In the genomic region with DNA sequence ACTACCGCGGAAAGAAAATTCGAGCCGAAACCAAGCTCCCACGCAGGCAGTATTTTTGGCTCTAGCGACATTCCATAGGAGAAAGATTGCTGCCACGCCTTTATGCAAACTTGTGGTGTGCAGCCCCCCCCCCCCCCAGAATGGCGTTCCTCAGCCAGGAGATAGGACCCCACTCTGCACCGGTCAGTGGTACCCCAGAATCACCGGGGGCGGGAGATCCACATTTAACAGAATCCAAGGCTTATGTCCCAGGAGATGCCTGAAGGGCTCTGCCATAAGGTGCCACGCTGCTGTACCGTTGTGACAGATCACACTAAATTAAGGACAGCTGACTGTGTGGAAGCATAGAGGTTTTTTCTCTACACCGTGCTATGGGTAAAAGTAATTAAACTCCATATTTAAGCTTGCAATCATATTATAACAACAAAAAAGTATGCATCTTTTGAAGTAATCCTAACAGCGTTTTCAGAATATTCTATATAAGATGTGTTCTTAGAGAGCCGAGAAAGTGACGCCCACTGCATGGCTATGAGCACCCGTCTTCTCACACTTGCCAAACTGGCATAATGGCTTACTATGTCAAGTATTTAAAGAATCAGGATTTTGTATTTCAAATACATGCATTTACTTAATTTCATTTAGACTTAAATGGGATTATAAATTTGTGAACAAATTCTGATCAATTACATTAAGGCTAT, we compare ENCODE assay signal across 7 mouse cellular contexts.
A peak's percentile ranks its signal among the peaks of the same experiment; 100 is the strongest.
DNase-seq lines count a peak whose midpoint lies in the region; ATAC-seq and TF ChIP-seq lines count a peak whose summit lies in the region.

No protein-coding gene starts in this region.

- peak overlapping the region; percentile 58 for H3K9ac ChIP-seq in neural tube, embryonic 11.5 days (ENCODE audit: low read length)

- H3K27ac ChIP-seq in neural tube, embryonic 11.5 days (ENCODE audit: low read depth, low read length): peak overlapping the region; percentile 83
- peak overlapping the region; percentile 89 for H3K27ac ChIP-seq in forebrain, embryonic 10.5 days
- peak overlapping the region; percentile 93 for H3K27ac ChIP-seq in limb, embryonic 10.5 days
- H3K27ac ChIP-seq in olfactory bulb, adult 2 months (ENCODE audit: insufficient read depth, low read depth, low read length): peak overlapping the region; percentile 36

- peak; percentile 65 for ATAC-seq in neural tube, embryonic 11.5 days (ENCODE audit: insufficient read depth, low FRiP score, low TSS enrichment)

- no peak for TF ChIP-seq CTCF in olfactory bulb, adult 2 months (IDR thresholded peaks at IDR 0.05; ENCODE audit: insufficient read depth, low read depth, low read length)

- H3K36me3 ChIP-seq in neural tube, embryonic 11.5 days (ENCODE audit: control insufficient read depth, insufficient read depth, low read length): no peaks in the 10 kb centered on the region
- H3K36me3 ChIP-seq in forebrain, embryonic 10.5 days (replicated peaks): no peaks in the 10 kb centered on the region
- H3K36me3 ChIP-seq in limb, embryonic 10.5 days: no peaks in the 10 kb centered on the region

- no peaks in the 10 kb centered on the region for H3K9me3 ChIP-seq in neural tube, embryonic 11.5 days (ENCODE audit: control insufficient read depth, low read length)
- H3K9me3 ChIP-seq in forebrain, embryonic 10.5 days: no peaks in the 10 kb centered on the region
- no peaks in the 10 kb centered on the region for H3K9me3 ChIP-seq in limb, embryonic 10.5 days (replicated peaks)

- H3K27me3 ChIP-seq in neural tube, embryonic 11.5 days (ENCODE audit: control insufficient read depth, insufficient read depth, low read length): no peaks in the 10 kb centered on the region
- no peaks in the 10 kb centered on the region for H3K27me3 ChIP-seq in forebrain, embryonic 10.5 days (ENCODE audit: poor library complexity, severe bottlenecking)
- H3K27me3 ChIP-seq in limb, embryonic 10.5 days (ENCODE audit: low read depth, poor library complexity, severe bottlenecking): no peaks in the 10 kb centered on the region

- H3K4me2 ChIP-seq in neural tube, embryonic 11.5 days (ENCODE audit: low read depth): peak overlapping the region; percentile 64

- 6% methylated on average over 18 of the region's 18 CpGs for WGBS in neural tube, embryonic 11.5 days
- WGBS in forebrain, embryonic 10.5 days: 6% methylated on average over 18 of the region's 18 CpGs
- 5% methylated on average over 18 of the region's 18 CpGs for WGBS in limb, embryonic 10.5 days
- WGBS in olfactory bulb, adult 2 months: 7% methylated on average over 18 of the region's 18 CpGs

- peak overlapping the region; percentile 36 for H3K4me3 ChIP-seq in neural tube, embryonic 11.5 days (ENCODE audit: low read depth, low read length)
- peak overlapping the region; percentile 63 for H3K4me3 ChIP-seq in forebrain, embryonic 10.5 days
- H3K4me3 ChIP-seq in limb, embryonic 10.5 days: peak overlapping the region; percentile 61
- H3K4me3 ChIP-seq in olfactory bulb, adult 2 months (ENCODE audit: insufficient read depth, low read depth, low read length): peak overlapping the region; percentile 23

- no peak for TF ChIP-seq POLR2A in olfactory bulb, adult 2 months (IDR thresholded peaks at IDR 0.05; ENCODE audit: insufficient read depth, low read depth, low read length)

- H3K4me1 ChIP-seq in neural tube, embryonic 11.5 days (ENCODE audit: control insufficient read depth, insufficient read depth, low read length): peaks cover 25% of the 10 kb centered on the region
- H3K4me1 ChIP-seq in forebrain, embryonic 10.5 days: peaks cover 57% of the 10 kb centered on the region
- peaks cover 65% of the 10 kb centered on the region for H3K4me1 ChIP-seq in limb, embryonic 10.5 days
- peaks cover 7% of the 10 kb centered on the region for H3K4me1 ChIP-seq in olfactory bulb, adult 2 months (ENCODE audit: control insufficient read depth, insufficient read depth, low read length)

- DNase-seq in neural tube, embryonic 11.5 days (ENCODE audit: low spot score): no peak
- no peak for DNase-seq in neural tube, embryonic 10.5 days (ENCODE audit: extremely low spot score, low spot score)
- no peak for DNase-seq in forebrain, embryonic 10.5 days (ENCODE audit: extremely low spot score, low spot score)
- DNase-seq in limb, embryonic 10.5 days (ENCODE audit: low spot score): no peak
- DNase-seq in yolk sac, embryonic 10.5 days (ENCODE audit: low spot score): no peak
- no peak for DNase-seq in layer of hippocampus, adult 8-10 months (ENCODE audit: low spot score in 2 of 2)

Comparison
In these comparisons a context has a peak if more than half of its experiments do, and no peak if none do; other contexts are left out.
1. H3K27ac ChIP-seq: peak in every context shown above with its lines; median percentile 93 in limb, embryonic 10.5 days; 89 in forebrain, embryonic 10.5 days; 83 in neural tube, embryonic 11.5 days; 36 in olfactory bulb, adult 2 months.